Mouse (Mus musculus) ovary, adult 18-20 months (tissue): ENCODE results near the gene Magi2.
"Not testable (repeated sequence)": the region's sequence is repeated elsewhere in the genome, so short reads cannot be mapped to it uniquely, and the experiment has no call there.

ENCODE experiments used
- DNase-seq: peaks from one replicate; pipeline ENCODE4 v3.0.0; 2022; ENCODE audit warnings: low spot score, mixed read lengths

The Magi2 gene

GRCm38 (mm10) chr5:20251541-20251940 lies 1024.7 kb downstream of the Magi2 start:
- no peak for DNase-seq

- DNase-seq: no peak
Observed at GRCm38 (mm10) chr5:20256150-20256868, 1029.5 kb downstream of the Magi2 start.

GRCm38 (mm10) chr5:20256933-20257332 lies 1030.1 kb downstream of the Magi2 start:
- DNase-seq: no peak

GRCm38 (mm10) chr5:20257419-20257818 lies 1030.6 kb downstream of the Magi2 start:
- DNase-seq: no peak

GRCm38 (mm10) chr5:20259719-20260118 lies 1032.9 kb downstream of the Magi2 start:
- DNase-seq: no peak

- DNase-seq: not testable (repeated sequence)
Observed at GRCm38 (mm10) chr5:20272680-20273079, 1045.8 kb downstream of the Magi2 start.

- DNase-seq: no peak
Observed at GRCm38 (mm10) chr5:20275632-20276031, 1048.8 kb downstream of the Magi2 start.

GRCm38 (mm10) chr5:20285080-20285840 lies 1058.4 kb downstream of the Magi2 start:
- DNase-seq: no peak

GRCm38 (mm10) chr5:20294521-20294920 lies 1067.7 kb downstream of the Magi2 start:
- no peak for DNase-seq

GRCm38 (mm10) chr5:20299816-20300215 lies 1073.0 kb downstream of the Magi2 start:
- DNase-seq: no peak

GRCm38 (mm10) chr5:20303056-20303965 lies 1076.5 kb downstream of the Magi2 start:
- no peak for DNase-seq

GRCm38 (mm10) chr5:20320970-20321369 lies 1094.1 kb downstream of the Magi2 start:
- no peak for DNase-seq

- no peak for DNase-seq
Observed at GRCm38 (mm10) chr5:20325290-20325689, 1098.5 kb downstream of the Magi2 start.

GRCm38 (mm10) chr5:20328901-20329300 lies 1102.1 kb downstream of the Magi2 start:
- DNase-seq: no peak

- DNase-seq: no peak
Observed at GRCm38 (mm10) chr5:20330025-20330424, 1103.2 kb downstream of the Magi2 start.

- no peak for DNase-seq
Observed at GRCm38 (mm10) chr5:20332574-20332973, 1105.7 kb downstream of the Magi2 start.

GRCm38 (mm10) chr5:20334549-20334948 lies 1107.7 kb downstream of the Magi2 start:
- DNase-seq: no peak

- DNase-seq: no peak
Observed at GRCm38 (mm10) chr5:20352941-20353340, 1126.1 kb downstream of the Magi2 start.

GRCm38 (mm10) chr5:20358437-20358836 lies 1131.6 kb downstream of the Magi2 start:
- DNase-seq: no peak

- no peak for DNase-seq
Observed at GRCm38 (mm10) chr5:20359021-20359420, 1132.2 kb downstream of the Magi2 start.

GRCm38 (mm10) chr5:20362154-20362553 lies 1135.3 kb downstream of the Magi2 start:
- no peak for DNase-seq

GRCm38 (mm10) chr5:20363216-20363615 lies 1136.4 kb downstream of the Magi2 start:
- DNase-seq: no peak
